Mouse (Mus musculus) lung, postnatal 0 days (tissue): ENCODE data around the gene Fbxo21. TPM values are rescaled to one million over a fixed set of nuclear protein-coding genes. Genes with fewer than 3 reads are reported as not detected.

Experiments used
- ATAC-seq: fragments of 200-750 bp; cut with Nextera tagmentation; 2 replicates; pipeline ENCODE4 v1.8.0; 2017; ENCODE audit warnings: moderate library complexity
- DNase-seq: peaks from one replicate; pipeline ENCODE4 v3.0.0-alpha.2; 2016; ENCODE audit warnings: low spot score
- H3K27ac ChIP-seq: fragments of 300-500 bp; sonication (generic); 2 replicates; pipeline ENCODE4 v1.5.1; 2014; ENCODE audit warnings: antibody characterized with exemption, mild to moderate bottlenecking, low read length, mixed read lengths
- H3K27me3 ChIP-seq: fragments of 300-500 bp; sonication (generic); replicated peaks from 2 replicates; pipeline ENCODE4 v1.6.1; 2014; ENCODE audit warnings: low read length, mixed read lengths; ENCODE audit not compliant: insufficient read depth
- H3K36me3 ChIP-seq: fragments of 300-500 bp; sonication (generic); 2 replicates; pipeline ENCODE4 v1.6.1; 2014; ENCODE audit warnings: low read length, mixed read lengths; ENCODE audit not compliant: insufficient read depth
- H3K4me1 ChIP-seq: fragments of 300-500 bp; sonication (generic); 2 replicates; pipeline ENCODE4 v1.6.1; 2014; ENCODE audit warnings: antibody characterized with exemption, low read depth, low read length, mixed read lengths; ENCODE audit not compliant: insufficient read depth
- H3K4me2 ChIP-seq: fragments of 300-500 bp; sonication (generic); replicated peaks from 2 replicates; pipeline ENCODE4 v1.6.1; 2014; ENCODE audit warnings: low read depth, mild to moderate bottlenecking, low read length, moderate library complexity, mixed read lengths
- H3K4me3 ChIP-seq: fragments of 300-500 bp; sonication (generic); 2 replicates; pipeline ENCODE4 v1.5.1; 2014; ENCODE audit warnings: low read depth, low read length
- H3K9ac ChIP-seq: fragments of 300-500 bp; sonication (generic); replicated peaks from 2 replicates; pipeline ENCODE4 v1.6.1; 2014; ENCODE audit warnings: low read depth, mild to moderate bottlenecking
- H3K9me3 ChIP-seq: fragments of 300-500 bp; sonication (generic); 2 replicates; pipeline ENCODE4 v1.6.1; 2016; ENCODE audit warnings: low read length, mixed read lengths
- CTCF ChIP-seq: IDR thresholded peaks from 2 replicates; pipeline ENCODE4 v1.5.1; 2016; ENCODE audit warnings: antibody characterized with exemption, mild to moderate bottlenecking
- EP300 ChIP-seq: IDR thresholded peaks from 2 replicates; pipeline ENCODE4 v1.6.1; 2016; ENCODE audit warnings: antibody characterized with exemption, mild to moderate bottlenecking, control low read depth
- WGBS: fragments of 180-500 bp; shearing (Covaris S2); extraction: QIAGEN DNeasy Blood & Tissue Kit; methylation state at CpG from one replicate; pipeline ENCODE4 v1.1.7; 2014; 5-methylcytosine and 5-hydroxymethylcytosine counted together
- polyA plus RNA-seq: library from polyadenylated mRNA; unstranded; fragments of >200 nt; fragmentation: Nextera tagmentation; extraction: Ambion mirVana; gene quantifications from 2 replicates; pipeline ENCODE4 v1.2.1, GENCODE M21; 2015

The Fbxo21 gene
- polyA plus RNA-seq, 1 experiment from 2014 or later, result 18.8 TPM

DNA sequence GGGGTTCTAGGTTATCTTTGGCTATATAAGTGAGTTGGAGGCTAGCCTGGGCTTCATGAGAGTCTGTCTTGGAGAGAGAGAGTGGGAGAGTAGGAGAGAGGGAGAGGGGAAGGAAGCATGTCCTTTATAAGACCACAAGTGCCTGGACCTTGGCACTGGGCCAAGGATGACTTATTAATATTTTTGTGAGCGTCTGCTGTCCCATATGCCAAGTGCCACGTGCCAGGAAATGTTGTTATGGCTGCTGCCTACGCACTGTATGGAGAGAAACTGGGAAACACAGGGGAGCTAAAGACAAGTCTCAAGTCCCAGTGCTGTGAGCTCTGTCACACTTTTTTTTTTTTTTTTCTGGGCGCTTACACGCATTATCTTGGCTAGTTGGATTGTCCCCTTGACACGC, 66.1 kb downstream of the Fbxo21 start:
- Histone ChIP-seq H3K9me3 (no peaks in the 10 kb centered on the region), H3K36me3 (no peaks in the 10 kb centered on the region), H3K9ac (no peak overlapping the region), H3K27ac (no peak overlapping the region), H3K4me1 (no peaks in the 10 kb centered on the region), H3K4me3 (no peak overlapping the region), H3K4me2 (no peak overlapping the region), H3K27me3 (no peaks in the 10 kb centered on the region)
- TF ChIP-seq EP300, result no peak
- no peak for TF ChIP-seq CTCF
- DNase-seq (no peak), ATAC-seq (no peak)
- 60% methylated on average over 6 of the region's 6 CpGs for WGBS

GRCm38 (mm10) chr5:118043761-118044160, 67.2 kb downstream of the Fbxo21 start:
- no peak for TF ChIP-seq CTCF
- no peak for TF ChIP-seq EP300
- H3K4me3 ChIP-seq, result no peak overlapping the region
- H3K27me3 ChIP-seq, result no peaks in the 10 kb centered on the region
- no peaks in the 10 kb centered on the region for H3K4me1 ChIP-seq
- H3K9me3 ChIP-seq, result no peaks in the 10 kb centered on the region
- no peak overlapping the region for H3K27ac ChIP-seq
- ATAC-seq (no peak), DNase-seq (no peak)
- WGBS, result 84% methylated on average over 4 of the region's 4 CpGs
- H3K4me2 ChIP-seq, result no peak overlapping the region
- H3K9ac ChIP-seq, result no peak overlapping the region
- no peaks in the 10 kb centered on the region for H3K36me3 ChIP-seq

DNA sequence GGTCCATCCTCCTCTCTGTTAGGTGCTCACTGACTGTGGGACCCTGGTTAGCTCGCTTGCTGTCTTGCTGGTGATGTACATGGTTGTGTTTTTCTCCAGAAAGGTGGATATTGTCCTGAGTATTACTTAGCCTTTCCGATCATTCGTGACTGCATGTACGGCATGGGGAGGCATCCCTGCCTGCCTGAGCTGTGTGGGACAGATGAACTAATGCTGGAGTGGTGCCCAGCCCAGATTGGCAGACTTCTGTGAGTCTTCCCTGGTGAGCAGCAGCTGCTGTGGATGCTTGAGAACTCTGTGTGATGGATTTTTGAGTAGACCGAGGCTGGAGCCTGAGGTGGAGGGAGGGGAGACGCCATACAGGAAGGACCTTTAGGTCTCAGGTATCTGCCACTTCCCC, 68.4 kb downstream of the Fbxo21 start:
- 78% methylated on average over 6 of the region's 6 CpGs for WGBS
- DNase-seq (no peak), ATAC-seq (no peak)
- Histone ChIP-seq H3K4me3 (no peak overlapping the region), H3K27me3 (no peaks in the 10 kb centered on the region), H3K27ac (no peak overlapping the region), H3K4me1 (no peaks in the 10 kb centered on the region), H3K36me3 (no peaks in the 10 kb centered on the region), H3K9ac (no peak overlapping the region), H3K9me3 (no peaks in the 10 kb centered on the region), H3K4me2 (no peak overlapping the region)
- TF ChIP-seq CTCF, result no peak
- TF ChIP-seq EP300, result no peak

- Histone ChIP-seq H3K27ac (no peak overlapping the region), H3K27me3 (no peaks in the 10 kb centered on the region), H3K4me1 (no peaks in the 10 kb centered on the region), H3K4me3 (no peak overlapping the region), H3K4me2 (no peak overlapping the region), H3K9ac (no peak overlapping the region), H3K36me3 (no peaks in the 10 kb centered on the region), H3K9me3 (no peaks in the 10 kb centered on the region)
- no peak for DNase-seq
- WGBS, result 78% methylated on average over 9 of the region's 9 CpGs
- no peak for TF ChIP-seq CTCF
- TF ChIP-seq EP300, result no peak
- ATAC-seq, result no peak
Measured at GRCm38 (mm10) chr5:118045385-118045784, 68.9 kb downstream of the Fbxo21 start.

GRCm38 (mm10) chr5:118047091-118047757, 70.7 kb downstream of the Fbxo21 start:
- Histone ChIP-seq H3K9me3 (no peaks in the 10 kb centered on the region), H3K27me3 (no peaks in the 10 kb centered on the region), H3K4me3 (no peak overlapping the region), H3K36me3 (no peaks in the 10 kb centered on the region), H3K4me2 (no peak overlapping the region), H3K4me1 (no peaks in the 10 kb centered on the region), H3K27ac (no peak overlapping the region), H3K9ac (no peak overlapping the region)
- DNase-seq, result no peak
- no peak for ATAC-seq
- WGBS, result 85% methylated on average over 14 of the region's 14 CpGs
- no peak for TF ChIP-seq EP300
- TF ChIP-seq CTCF, result no peak

DNA sequence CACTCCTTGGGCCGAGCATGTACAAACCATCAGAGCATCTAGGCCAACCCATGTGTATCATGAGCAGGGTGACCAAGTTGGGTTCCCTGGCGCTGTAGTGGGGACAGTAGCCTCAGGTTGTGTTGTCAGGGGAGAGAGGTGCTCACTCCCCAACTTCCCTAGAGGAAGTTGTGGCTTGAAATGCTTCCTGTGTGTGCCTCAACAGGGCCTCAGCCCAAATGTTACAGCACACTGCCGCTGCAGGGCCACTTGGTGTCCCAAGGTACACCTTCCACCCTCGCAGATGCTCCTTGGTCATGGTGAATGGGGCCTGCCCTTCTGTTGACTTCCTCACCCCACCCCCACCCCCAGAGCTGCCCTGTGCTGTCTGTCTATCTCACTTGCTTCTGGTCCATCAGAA, 71.9 kb downstream of the Fbxo21 start:
- DNase-seq (no peak), ATAC-seq (no peak)
- H3K9me3 ChIP-seq, result no peaks in the 10 kb centered on the region
- H3K4me1 ChIP-seq, result no peaks in the 10 kb centered on the region
- no peak overlapping the region for H3K4me3 ChIP-seq
- TF ChIP-seq EP300 (no peak), CTCF (no peak)
- H3K27me3 ChIP-seq, result no peaks in the 10 kb centered on the region
- no peak overlapping the region for H3K9ac ChIP-seq
- no peak overlapping the region for H3K27ac ChIP-seq
- no peak overlapping the region for H3K4me2 ChIP-seq
- WGBS, result 76% methylated on average over 4 of the region's 4 CpGs
- no peaks in the 10 kb centered on the region for H3K36me3 ChIP-seq

- Histone ChIP-seq H3K4me3 (no peak overlapping the region), H3K27me3 (no peaks in the 10 kb centered on the region), H3K27ac (no peak overlapping the region), H3K36me3 (no peaks in the 10 kb centered on the region), H3K9me3 (no peaks in the 10 kb centered on the region), H3K9ac (no peak overlapping the region), H3K4me1 (no peaks in the 10 kb centered on the region), H3K4me2 (no peak overlapping the region)
- ATAC-seq, result no peak
- DNase-seq, result no peak
- TF ChIP-seq EP300, result no peak
- no peak for TF ChIP-seq CTCF
- WGBS, result 79% methylated on average over 5 of the region's 5 CpGs
Measured at GRCm38 (mm10) chr5:118048928-118049327, 72.4 kb downstream of the Fbxo21 start.
